In genomic region chr2:26744341-26744740, GRCm38 (mm10) we compare ENCODE assay signal across 13 mouse cellular contexts.
DNase-seq lines count a peak whose midpoint lies in the region; ATAC-seq and TF ChIP-seq lines count a peak whose summit lies in the region.
"Had no signal": no experiment of that assay in that cellular context is flagged by ENCODE, and none has a peak within 500 bp of the region (broad histone marks: within the 10 kb centered on the region; RNA-seq: fewer than 3 reads in every experiment).

No protein-coding gene starts in this region.

- no peak overlapping the region for H3K27ac ChIP-seq in heart, embryonic 12.5 days (ENCODE audit: poor library complexity, severe bottlenecking)
- peak overlapping the region; percentile 76 for H3K27ac ChIP-seq in bone marrow, adult 2 months (ENCODE audit: control insufficient read depth, insufficient read depth, low read depth, low read length, poor library complexity)

- ATAC-seq in heart, embryonic 12.5 days (ENCODE audit: insufficient number of reproducible peaks, low FRiP score) = no peak

- no peak overlapping the region for H3K4me2 ChIP-seq in heart, embryonic 12.5 days

- TF ChIP-seq CTCF in bone marrow, adult 2 months (IDR thresholded peaks at IDR 0.05; ENCODE audit: control insufficient read depth, insufficient read depth, low read length) = no peak

- no peaks in the 10 kb centered on the region for H3K9me3 ChIP-seq in heart, embryonic 12.5 days (replicated peaks)

- no peaks in the 10 kb centered on the region for H3K4me1 ChIP-seq in heart, embryonic 12.5 days (replicated peaks)
- H3K4me1 ChIP-seq in bone marrow, adult 2 months (ENCODE audit: control insufficient read depth, insufficient read depth, low read length) = peaks cover 2% of the 10 kb centered on the region

- no peaks in the 10 kb centered on the region; the same call in 1 of the 2 replicates for H3K27me3 ChIP-seq in heart, embryonic 12.5 days (replicated peaks)

- TF ChIP-seq POLR2A in bone marrow, adult 2 months (IDR thresholded peaks at IDR 0.05; ENCODE audit: borderline replicate concordance, control insufficient read depth, low read depth, low read length) = no peak

- H3K36me3 ChIP-seq in heart, embryonic 12.5 days = no peaks in the 10 kb centered on the region

- DNase-seq in heart, adult 8-10 months (ENCODE audit: low spot score) = peak; percentile 12
- DNase-seq in 416B (ENCODE audit: low read depth) = peak; percentile 81
- DNase-seq in monocyte, adult 2 months (ENCODE audit: low read depth in 1 of 2, low spot score in 2 of 2) = peak; percentile 7 to 57
- no peak for DNase-seq in adrenal gland, adult 8-10 months
- no peak for DNase-seq in frontal cortex, postnatal 25 days (ENCODE audit: low spot score in 2 of 2)
- no peak for DNase-seq in ovary, postnatal 10 days (ENCODE audit: low spot score)
- DNase-seq: cerebellum, adult 2 months; kidney, postnatal 10 days; right cerebral cortex, postnatal 4 days; thymus, postnatal 25 days had no signal

- no peak overlapping the region for H3K4me3 ChIP-seq in heart, embryonic 12.5 days
- H3K4me3 ChIP-seq in bone marrow, adult 2 months (replicated peaks; ENCODE audit: control insufficient read depth, low read depth, low read length) = no peak overlapping the region
- H3K4me3 ChIP-seq: myocyte had no signal

- H3K9ac ChIP-seq in heart, embryonic 12.5 days = no peak overlapping the region

- WGBS in heart, embryonic 12.5 days = 74% methylated on average over 1 of the region's 1 CpGs
- 0% methylated on average over 1 of the region's 1 CpGs for WGBS in bone marrow, adult 2 months

Comparison
In these comparisons a context has a peak if more than half of its experiments do, and no peak if none do; other contexts are left out.
1. DNase-seq: peak in heart, adult 8-10 months (single experiment), 416B (single experiment) and monocyte, adult 2 months (2 of 2); none in adrenal gland, adult 8-10 months (single experiment), frontal cortex, postnatal 25 days (0 of 2) and ovary, postnatal 10 days (single experiment).